Mouse (Mus musculus): ENCODE measurements at regions not wholly inside any gene's neighbourhood (a gene's known extent, or its start where the extent isn't known, plus 50 kb on each side); places are given as distances from the start of the nearest gene placed in this dataset.

DNA sequence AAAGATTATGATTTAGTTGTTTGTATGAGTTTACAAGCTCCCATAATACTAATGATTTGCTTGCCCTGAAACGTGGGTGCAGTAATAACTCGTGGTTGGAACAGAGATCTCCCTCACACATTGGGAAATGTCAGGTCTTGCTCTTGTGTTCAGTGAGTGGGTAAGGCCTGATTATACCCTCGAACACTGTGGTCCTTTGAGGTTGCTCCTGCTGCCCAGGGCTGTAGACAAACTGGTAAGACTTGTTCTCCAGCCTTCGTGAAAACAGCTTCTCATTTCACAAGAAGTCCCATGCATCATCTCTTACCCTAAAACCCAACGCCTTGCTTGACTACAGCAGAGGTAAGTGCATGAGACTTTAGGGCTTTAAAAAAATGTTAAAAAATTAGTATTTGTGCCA is 119.9 kb downstream of the Cldn1 start:
- Histone ChIP-seq H3K36me3 (ENCODE audit: insufficient read depth) (no peaks in the 10 kb centered on the region), H3K9ac (no peak overlapping the region), H3K4me1 (ENCODE audit: insufficient read depth) (no peaks in the 10 kb centered on the region), H3K4me2 (ENCODE audit: low read depth) (no peak overlapping the region), H3K9me3 (ENCODE audit: low read length) (no peaks in the 10 kb centered on the region), H3K27me3 (ENCODE audit: insufficient read depth, low read length) (no peaks in the 10 kb centered on the region), H3K27ac (ENCODE audit: low read depth, low read length) (no peak overlapping the region), H3K4me3 (ENCODE audit: low read depth, low read length) (no peak overlapping the region)
- TF ChIP-seq CTCF (IDR thresholded peaks at IDR 0.05; ENCODE audit: low read depth): no peak
- DNase-seq (no peak), ATAC-seq (no peak)
- 79% methylated on average over 5 of the region's 5 CpGs for WGBS

DNA sequence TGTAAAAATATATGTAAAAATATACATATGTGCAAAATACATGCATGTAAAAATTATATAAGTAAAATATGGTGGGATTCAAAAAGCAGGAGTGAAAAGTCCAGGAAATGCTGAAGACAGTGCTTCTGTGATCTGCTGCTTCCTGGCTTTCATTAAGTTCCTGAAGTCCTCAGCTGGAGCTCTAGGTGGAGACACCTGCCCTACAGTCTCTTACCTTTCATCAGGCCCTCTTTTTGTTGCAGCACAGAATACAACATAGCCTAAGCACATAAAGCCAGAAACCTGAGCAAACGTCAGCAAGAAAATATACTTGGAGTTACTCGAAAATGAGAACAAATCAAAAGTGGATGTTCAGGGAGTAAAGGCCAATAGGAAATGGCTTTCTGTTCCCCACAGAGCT is 120.6 kb downstream of the Cldn1 start:
- no peaks in the 10 kb centered on the region for H3K4me1 ChIP-seq (ENCODE audit: insufficient read depth)
- no peak for DNase-seq
- no peak overlapping the region for H3K9ac ChIP-seq
- H3K27me3 ChIP-seq (ENCODE audit: insufficient read depth, low read length): no peaks in the 10 kb centered on the region
- H3K36me3 ChIP-seq (ENCODE audit: insufficient read depth): no peaks in the 10 kb centered on the region
- no peak overlapping the region for H3K27ac ChIP-seq (ENCODE audit: low read depth, low read length)
- WGBS: 87% methylated on average over 2 of the region's 2 CpGs
- H3K9me3 ChIP-seq (ENCODE audit: low read length): no peaks in the 10 kb centered on the region
- no peak overlapping the region for H3K4me3 ChIP-seq (ENCODE audit: low read depth, low read length)
- TF ChIP-seq CTCF (IDR thresholded peaks at IDR 0.05; ENCODE audit: low read depth): no peak
- ATAC-seq: no peak
- H3K4me2 ChIP-seq (ENCODE audit: low read depth): no peak overlapping the region

DNA sequence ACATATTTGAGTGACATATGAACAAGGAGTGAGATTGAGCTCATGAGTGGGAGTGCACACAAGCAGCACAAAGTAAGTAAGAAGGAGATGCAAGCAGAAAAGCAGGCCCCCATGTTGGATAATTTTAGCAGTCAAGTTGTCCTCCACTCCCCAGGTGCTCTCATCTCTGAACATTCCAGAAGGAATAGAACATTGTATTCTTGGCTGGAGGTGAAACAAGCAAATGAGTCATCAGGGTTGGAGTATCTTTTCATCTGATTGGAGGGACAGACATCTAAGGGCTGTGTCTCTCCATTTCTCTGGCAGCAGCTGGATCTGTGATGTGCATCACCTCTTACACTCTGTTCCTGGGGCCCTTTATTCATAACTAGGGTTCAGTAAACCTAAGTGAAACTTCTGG is 122.7 kb downstream of the Cldn1 start:
- no peak for TF ChIP-seq CTCF (IDR thresholded peaks at IDR 0.05; ENCODE audit: low read depth)
- DNase-seq (no peak), ATAC-seq (no peak)
- Histone ChIP-seq H3K27ac (ENCODE audit: low read depth, low read length) (no peak overlapping the region), H3K4me1 (ENCODE audit: insufficient read depth) (no peaks in the 10 kb centered on the region), H3K9ac (no peak overlapping the region), H3K36me3 (ENCODE audit: insufficient read depth) (no peaks in the 10 kb centered on the region), H3K4me2 (ENCODE audit: low read depth) (no peak overlapping the region), H3K4me3 (ENCODE audit: low read depth, low read length) (no peak overlapping the region), H3K27me3 (ENCODE audit: insufficient read depth, low read length) (no peaks in the 10 kb centered on the region), H3K9me3 (ENCODE audit: low read length) (no peaks in the 10 kb centered on the region)

DNA sequence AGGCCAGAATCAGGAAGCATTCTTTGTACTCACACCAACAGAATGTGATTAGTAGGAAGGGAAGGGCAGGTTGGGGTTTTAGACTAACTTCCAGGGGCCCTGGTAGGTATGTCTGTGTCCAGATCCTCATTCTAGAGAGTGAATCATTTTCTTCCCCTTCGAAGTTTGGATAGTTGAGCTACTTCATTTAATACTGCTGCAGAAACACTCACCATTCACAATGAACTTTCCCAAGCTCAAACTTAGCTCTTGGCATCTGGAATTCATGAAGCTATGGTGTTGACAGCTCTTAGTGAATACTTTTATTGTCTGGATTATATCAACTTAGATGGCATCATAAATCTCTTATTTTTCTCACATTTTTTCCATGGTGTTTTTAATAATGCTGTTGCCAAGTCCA is 123.7 kb downstream of the Cldn1 start:
- no peak overlapping the region for H3K4me3 ChIP-seq (ENCODE audit: low read depth, low read length)
- ATAC-seq: no peak
- no peaks in the 10 kb centered on the region for H3K4me1 ChIP-seq (ENCODE audit: insufficient read depth)
- DNase-seq: no peak
- WGBS: 87% methylated on average over 1 of the region's 1 CpGs
- H3K27ac ChIP-seq (ENCODE audit: low read depth, low read length): no peak overlapping the region
- H3K4me2 ChIP-seq (ENCODE audit: low read depth): no peak overlapping the region
- H3K27me3 ChIP-seq (ENCODE audit: insufficient read depth, low read length): no peaks in the 10 kb centered on the region
- H3K9ac ChIP-seq: no peak overlapping the region
- no peak for TF ChIP-seq CTCF (IDR thresholded peaks at IDR 0.05; ENCODE audit: low read depth)
- H3K9me3 ChIP-seq (ENCODE audit: low read length): no peaks in the 10 kb centered on the region
- H3K36me3 ChIP-seq (ENCODE audit: insufficient read depth): no peaks in the 10 kb centered on the region

DNA sequence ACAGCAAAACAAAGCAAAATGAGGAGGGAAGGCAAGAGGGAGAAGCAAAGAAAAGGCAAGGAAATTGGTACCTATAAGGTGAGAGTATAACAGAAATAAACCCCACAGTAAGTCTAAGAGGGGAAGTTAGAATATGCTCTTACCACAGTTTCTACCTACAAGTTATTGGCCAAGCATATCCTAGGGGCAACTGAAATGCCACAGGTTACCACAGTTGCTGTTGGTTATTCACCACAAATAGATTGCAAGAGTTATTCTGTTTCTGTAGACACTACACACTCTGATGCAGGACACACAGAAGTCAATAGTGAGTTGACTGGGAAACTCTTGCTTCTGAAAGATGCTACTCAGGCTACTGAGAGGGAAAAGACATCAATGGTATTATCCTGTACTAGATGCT is 129.7 kb upstream of the P3h2 start:
- no peaks in the 10 kb centered on the region for H3K27me3 ChIP-seq (ENCODE audit: insufficient read depth, low read length)
- H3K36me3 ChIP-seq (ENCODE audit: insufficient read depth): no peaks in the 10 kb centered on the region
- no peak overlapping the region for H3K9ac ChIP-seq
- no peak for DNase-seq
- no peaks in the 10 kb centered on the region for H3K9me3 ChIP-seq (ENCODE audit: low read length)
- no peak overlapping the region for H3K4me2 ChIP-seq (ENCODE audit: low read depth)
- H3K4me3 ChIP-seq (ENCODE audit: low read depth, low read length): no peak overlapping the region
- no peak for TF ChIP-seq CTCF (IDR thresholded peaks at IDR 0.05; ENCODE audit: low read depth)
- no peak for ATAC-seq
- no peaks in the 10 kb centered on the region for H3K4me1 ChIP-seq (ENCODE audit: insufficient read depth)
- H3K27ac ChIP-seq (ENCODE audit: low read depth, low read length): no peak overlapping the region

- Histone ChIP-seq H3K4me2 (ENCODE audit: low read depth) (no peak overlapping the region), H3K4me1 (ENCODE audit: insufficient read depth) (no peaks in the 10 kb centered on the region), H3K27ac (ENCODE audit: low read depth, low read length) (no peak overlapping the region), H3K9me3 (ENCODE audit: low read length) (no peaks in the 10 kb centered on the region), H3K27me3 (ENCODE audit: insufficient read depth, low read length) (no peaks in the 10 kb centered on the region), H3K9ac (no peak overlapping the region), H3K36me3 (ENCODE audit: insufficient read depth) (no peaks in the 10 kb centered on the region), H3K4me3 (ENCODE audit: low read depth, low read length) (no peak overlapping the region)
- DNase-seq: peak; percentile 94
- ATAC-seq: peak; percentile 96
- 8% methylated on average over 3 of the region's 3 CpGs for WGBS
- TF ChIP-seq CTCF (IDR thresholded peaks at IDR 0.05; ENCODE audit: low read depth): peak; percentile 93
Measured at GRCm38 (mm10) chr16:26234113-26234512, 128.5 kb upstream of the P3h2 start.

DNA sequence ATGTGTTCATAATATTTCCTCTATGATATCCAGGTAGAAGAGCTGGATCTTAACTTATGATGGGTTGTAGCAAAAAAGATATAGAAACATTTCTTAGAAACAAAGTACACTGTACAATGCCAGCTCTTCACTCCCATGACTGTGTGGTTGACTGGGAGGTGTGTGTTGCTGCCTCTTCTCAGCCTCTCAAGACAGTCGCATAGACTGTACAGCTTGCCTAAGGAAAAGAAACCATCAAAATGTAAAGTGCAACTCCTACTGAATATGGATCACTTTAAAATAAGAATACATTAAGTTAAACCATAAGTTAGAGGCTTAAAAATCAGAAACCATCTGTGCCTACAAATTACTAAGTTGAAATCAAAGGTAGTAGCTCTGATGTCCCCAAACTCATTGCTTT is 125.5 kb upstream of the P3h2 start:
- WGBS: 53% methylated on average over 1 of the region's 1 CpGs
- DNase-seq (no peak), ATAC-seq (peak; percentile 71)
- Histone ChIP-seq H3K4me2 (ENCODE audit: low read depth) (no peak overlapping the region), H3K9ac (no peak overlapping the region), H3K27me3 (ENCODE audit: insufficient read depth, low read length) (no peaks in the 10 kb centered on the region), H3K4me1 (ENCODE audit: insufficient read depth) (no peaks in the 10 kb centered on the region), H3K27ac (ENCODE audit: low read depth, low read length) (no peak overlapping the region), H3K36me3 (ENCODE audit: insufficient read depth) (no peaks in the 10 kb centered on the region), H3K9me3 (ENCODE audit: low read length) (no peaks in the 10 kb centered on the region), H3K4me3 (ENCODE audit: low read depth, low read length) (no peak overlapping the region)
- no peak for TF ChIP-seq CTCF (IDR thresholded peaks at IDR 0.05; ENCODE audit: low read depth)

DNA sequence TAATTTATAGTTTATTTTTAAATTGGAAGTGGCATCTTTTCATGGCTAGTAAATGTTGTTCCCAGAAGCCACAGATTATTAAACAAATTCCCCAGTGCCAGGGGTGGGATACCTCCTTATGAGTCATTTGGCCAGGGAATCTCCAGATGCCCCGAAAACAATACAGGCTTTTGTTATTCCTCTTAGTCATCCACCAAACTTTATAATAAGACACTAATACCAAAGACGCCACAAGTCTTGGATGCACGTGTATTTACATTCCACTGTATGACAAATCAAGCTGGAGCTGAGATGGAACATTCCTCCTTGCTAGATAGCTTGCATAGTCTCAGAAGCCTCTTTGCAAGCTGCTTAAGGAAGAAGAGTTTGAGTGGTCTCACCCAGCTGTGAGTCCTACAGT is 105.8 kb upstream of the P3h2 start:
- DNase-seq (no peak), ATAC-seq (no peak)
- Histone ChIP-seq H3K4me1 (ENCODE audit: insufficient read depth) (no peaks in the 10 kb centered on the region), H3K27me3 (ENCODE audit: insufficient read depth, low read length) (no peaks in the 10 kb centered on the region), H3K9ac (no peak overlapping the region), H3K36me3 (ENCODE audit: insufficient read depth) (no peaks in the 10 kb centered on the region), H3K4me2 (ENCODE audit: low read depth) (no peak overlapping the region), H3K4me3 (ENCODE audit: low read depth, low read length) (no peak overlapping the region), H3K9me3 (ENCODE audit: low read length) (no peaks in the 10 kb centered on the region), H3K27ac (ENCODE audit: low read depth, low read length) (no peak overlapping the region)
- WGBS: 82% methylated on average over 3 of the region's 3 CpGs
- TF ChIP-seq CTCF (IDR thresholded peaks at IDR 0.05; ENCODE audit: low read depth): no peak

Measured in forebrain, postnatal 0 days (tissue).